Mouse (Mus musculus) layer of hippocampus, adult 8-10 months (tissue): ENCODE measurements at regions not wholly inside any gene's neighbourhood (a gene's known extent, or its start where the extent isn't known, plus 50 kb on each side); places are given as distances from the start of the nearest gene placed in this dataset.
A peak's percentile ranks its signal among the peaks of the same experiment; 100 is the strongest.

Experiments used
- DNase-seq, 2 experiments: peaks; one replicate each; pipeline ENCODE4 v3.0.0; 2022; ENCODE audit warnings: low spot score in 2 of 2

GRCm38 (mm10) chrX:147616374-147616773 lies 62.5 kb upstream of the Lrch2 start:
- no peak for DNase-seq

GRCm38 (mm10) chrX:147608660-147609059 lies 54.8 kb upstream of the Lrch2 start:
- peak; percentile 11 to 46 for DNase-seq
